Mouse (Mus musculus) CH12.LX (cell line): Measurements from ENCODE around the gene Agpat3. TPM values are rescaled to one million over a fixed set of nuclear protein-coding genes. Genes with fewer than 3 reads are reported as not detected.

Experiments used
- DNase-seq: peaks from one replicate; pipeline ENCODE4 v3.0.0-alpha.2; 2013; ENCODE audit errors: extremely low read depth
- H3K27ac ChIP-seq: 2 replicates; pipeline ENCODE4 v1.5.1; 2012; ENCODE audit warnings: low read depth, mild to moderate bottlenecking, control low read depth, moderate library complexity; ENCODE audit not compliant: insufficient read depth
- H3K27me3 ChIP-seq: replicated peaks from 2 replicates; pipeline ENCODE3; 2012; ENCODE audit warnings: inconsistent platforms
- H3K36me3 ChIP-seq, 2 experiments: replicated peaks in 1 of 2; 2 replicates each; pipeline versions ENCODE3 to v1.6.1; 2012; ENCODE audit warnings: inconsistent platforms in 1 of 2, low read length in 1 of 2, mild to moderate bottlenecking in 1 of 2, mixed read lengths in 1 of 2, moderate library complexity in 1 of 2; ENCODE audit not compliant: control insufficient read depth in 1 of 2, insufficient read depth in 1 of 2
- H3K4me1 ChIP-seq, 2 experiments: 2 replicates each; pipeline ENCODE4 v1.6.1; 2012; ENCODE audit warnings: inconsistent platforms in 1 of 2, moderate library complexity in 1 of 2; ENCODE audit not compliant: insufficient read depth in 2 of 2, control insufficient read depth in 1 of 2
- H3K4me2 ChIP-seq: 2 replicates; pipeline ENCODE4 v1.6.1; 2012; ENCODE audit warnings: low read depth, mild to moderate bottlenecking, control low read depth; ENCODE audit not compliant: poor library complexity, insufficient read depth, severe bottlenecking
- H3K4me3 ChIP-seq, 3 experiments: fragments of 150-350 bp in 1 of 3; sonication (generic) in 1 of 3; replicated peaks in 1 of 3; 2 replicates each; pipeline versions ENCODE3 to v1.5.1; 2011 to 2012; ENCODE audit warnings: low read depth in 2 of 3, low read length in 2 of 3, mild to moderate bottlenecking in 2 of 3, moderate library complexity in 2 of 3, control low read depth in 1 of 3, improper control_type of control experiment in 1 of 3, inconsistent platforms in 1 of 3, mixed read lengths in 1 of 3; ENCODE audit not compliant: poor library complexity in 1 of 3
- H3K79me2 ChIP-seq: replicated peaks from 2 replicates; pipeline ENCODE4 v1.6.1; 2012; ENCODE audit warnings: mild to moderate bottlenecking, moderate library complexity; ENCODE audit not compliant: control insufficient read depth, poor library complexity, insufficient read depth, severe bottlenecking; ENCODE audit errors: extremely low read depth
- H3K9ac ChIP-seq: 2 replicates; pipeline ENCODE4 v1.6.1; 2012; ENCODE audit warnings: low read depth, mild to moderate bottlenecking, control low read depth, moderate library complexity; ENCODE audit not compliant: insufficient read depth
- H3K9me3 ChIP-seq: replicated peaks from 2 replicates; pipeline ENCODE3; 2012; ENCODE audit warnings: low read length, inconsistent platforms, mixed read lengths
- BHLHE40 ChIP-seq: IDR thresholded peaks from 2 replicates; pipeline ENCODE4 v1.6.1; 2011; ENCODE audit warnings: mild to moderate bottlenecking, low read depth, low read length, improper control_type of control experiment
- CHD2 ChIP-seq: IDR thresholded peaks from 2 replicates; pipeline ENCODE4 v1.6.1; 2011; ENCODE audit warnings: low read length, improper control_type of control experiment
- CTCF ChIP-seq, 2 experiments: IDR thresholded peaks in 1 of 2; conservative IDR thresholded peaks in 1 of 2; 2 replicates each; pipeline ENCODE4 v1.5.1; 2011 to 2012; ENCODE audit warnings: low read depth in 2 of 2, low read length in 2 of 2, improper control_type of control experiment in 1 of 2, inconsistent platforms in 1 of 2, mild to moderate bottlenecking in 1 of 2, moderate library complexity in 1 of 2
- ELF1 ChIP-seq: IDR thresholded peaks from 2 replicates; pipeline ENCODE4 v1.6.1; 2014; ENCODE audit warnings: low read depth, mild to moderate bottlenecking, inconsistent platforms, low read length, improper control_type of control experiment
- EP300 ChIP-seq: IDR thresholded peaks from 2 replicates; pipeline ENCODE4 v1.6.1; 2011; ENCODE audit warnings: low read length, improper control_type of control experiment
- GABPA ChIP-seq: IDR thresholded peaks from 2 replicates; pipeline ENCODE4 v1.6.1; 2012; ENCODE audit warnings: low read depth, low read length, improper control_type of control experiment, inconsistent platforms; ENCODE audit not compliant: insufficient replicate concordance
- JUN ChIP-seq: IDR thresholded peaks from 2 replicates; pipeline ENCODE4 v1.6.1; 2011; ENCODE audit warnings: low read depth, mild to moderate bottlenecking, low read length, improper control_type of control experiment, moderate library complexity; ENCODE audit not compliant: insufficient read depth
- MAFK ChIP-seq: IDR thresholded peaks from 2 replicates; pipeline ENCODE4 v1.6.1; 2011; ENCODE audit warnings: low read length, improper control_type of control experiment; ENCODE audit not compliant: insufficient replicate concordance
- MEF2A ChIP-seq: IDR thresholded peaks from 2 replicates; pipeline ENCODE4 v1.6.1; 2014; ENCODE audit warnings: low read depth, mild to moderate bottlenecking, inconsistent platforms, low read length, improper control_type of control experiment, borderline replicate concordance
- MXI1 ChIP-seq: IDR thresholded peaks from 2 replicates; pipeline ENCODE4 v1.6.1; 2011; ENCODE audit warnings: mild to moderate bottlenecking, low read depth, low read length, improper control_type of control experiment
- POLR2AphosphoS2 ChIP-seq: IDR thresholded peaks from 2 replicates; pipeline ENCODE4 v1.6.1; 2011; ENCODE audit warnings: low read depth, low read length, improper control_type of control experiment
- RCOR1 ChIP-seq: conservative IDR thresholded peaks from 2 replicates; pipeline ENCODE4 v1.6.1; 2012; ENCODE audit warnings: low read depth, mild to moderate bottlenecking, inconsistent platforms, low read length, improper control_type of control experiment
- SIN3A ChIP-seq: IDR thresholded peaks from 2 replicates; pipeline ENCODE4 v1.6.1; 2012; ENCODE audit warnings: low read length, improper control_type of control experiment, inconsistent platforms
- SMC3 ChIP-seq: IDR thresholded peaks from 2 replicates; pipeline ENCODE4 v1.6.1; 2011; ENCODE audit warnings: low read depth, low read length, improper control_type of control experiment
- UBTF ChIP-seq: IDR thresholded peaks from 2 replicates; pipeline ENCODE4 v1.6.1; 2012; ENCODE audit warnings: low read depth, mild to moderate bottlenecking, inconsistent platforms, low read length, improper control_type of control experiment, moderate library complexity
- ZC3H11A ChIP-seq: IDR thresholded peaks from 2 replicates; pipeline ENCODE4 v1.6.1; 2012; ENCODE audit warnings: low read depth, mild to moderate bottlenecking, inconsistent platforms, low read length, improper control_type of control experiment
- dilution Hi-C: fragments of 300-500 bp; cut with MboI; formaldehyde crosslinking; loops from 2 replicates; pipeline ENCODE4 v1.14.3; 2020; ENCODE audit warnings: low sequenced_read_pairs; ENCODE audit not compliant: extremely low pct_unique_long_range_greater_than_20kb, extremely low pct_ligation_motif_present
- in situ Hi-C: fragments of 300-500 bp; cut with MboI; formaldehyde crosslinking; loops from 3 replicates; pipeline ENCODE4 v1.14.3; 2019; ENCODE audit warnings: low sequenced_read_pairs, low pct_ligation_motif_present, low pct_unique_long_range_greater_than_20kb, mixed read lengths
- polyA plus RNA-seq: library from polyadenylated mRNA; unstranded; fragments of >175 nt; gene quantifications from 2 replicates; pipeline ENCODE4 v1.2.1, GENCODE M21; 2012; ENCODE audit warnings: low read depth; ENCODE audit not compliant: insufficient read length
- total RNA-seq, 2 experiments: library from RNA; depleted of rRNA; stranded (reverse); fragments of 300-350 nt in 1 of 2; fragments of >200 nt in 1 of 2; gene quantifications; 2 replicates each; pipeline ENCODE4 v1.2.3; 2012 to 2014

Agpat3 gene
- total and polyA plus RNA-seq, 3 experiments: 36.7 to 67.2 (median 63.1) TPM

GRCm38 (mm10) chr10:78276242-78276641 is 76.0 kb downstream of the Agpat3 start:
- peaks cover 35 to 97% of the 10 kb centered on the region in 2 experiments for H3K36me3 ChIP-seq
- in situ Hi-C loops (no loop called here), dilution Hi-C loops (no loop called here)
- TF ChIP-seq EP300 (no peak), ZC3H11A (no peak), MEF2A (no peak), MXI1 (no peak)
- no peak overlapping the region for H3K9ac ChIP-seq
- peaks cover 3 to 45% of the 10 kb centered on the region in 2 experiments for H3K4me1 ChIP-seq
- H3K4me3 ChIP-seq: no peak overlapping the region
- no peak for DNase-seq
- no peaks in the 10 kb centered on the region for H3K9me3 ChIP-seq
- H3K79me2 ChIP-seq: no peaks in the 10 kb centered on the region
- H3K27ac ChIP-seq: no peak overlapping the region
- H3K27me3 ChIP-seq: no peaks in the 10 kb centered on the region
- H3K4me2 ChIP-seq: no peak overlapping the region

DNA sequence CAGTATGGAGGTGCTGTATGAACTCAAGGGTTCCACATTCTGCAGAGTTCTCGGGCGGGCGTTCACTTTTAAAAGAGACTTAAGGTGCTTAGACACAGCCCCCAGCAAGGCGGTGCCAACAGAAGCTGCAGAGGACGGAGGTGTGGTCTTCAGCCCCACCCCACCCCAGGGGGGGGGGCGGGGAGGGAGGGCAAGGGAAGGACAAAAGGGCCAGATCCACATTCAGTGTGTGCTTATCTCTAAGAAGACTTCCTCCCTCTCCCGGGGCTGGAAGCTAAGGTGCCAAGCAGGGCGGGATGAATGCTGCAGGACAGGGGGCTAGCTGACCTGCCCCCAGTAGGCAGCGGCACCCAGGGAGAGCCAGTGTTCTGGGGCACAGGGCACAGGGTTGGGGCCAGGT is 79.4 kb downstream of the Agpat3 start:
- no peaks in the 10 kb centered on the region for H3K9me3 ChIP-seq
- dilution Hi-C loops (no loop called here), in situ Hi-C loops (no loop called here)
- no peak for DNase-seq
- H3K9ac ChIP-seq: no peak overlapping the region
- peaks cover 3 to 31% of the 10 kb centered on the region in 2 experiments for H3K4me1 ChIP-seq
- peaks cover 26 to 77% of the 10 kb centered on the region in 2 experiments for H3K36me3 ChIP-seq
- H3K4me2 ChIP-seq: no peak overlapping the region
- TF ChIP-seq POLR2AphosphoS2 (no peak), UBTF (no peak), SMC3 (no peak), RCOR1 (no peak), BHLHE40 (no peak), MAFK (no peak), MXI1 (no peak), CTCF (conservative IDR thresholded peaks at IDR 0.05 in 1 of 2, IDR thresholded peaks at IDR 0.05 in 1 of 2; ENCODE audit: low read depth in 2 of 2, low read length in 2 of 2) (no peak), CHD2 (no peak), ELF1 (no peak), GABPA (no peak), JUN (no peak), SIN3A (no peak)
- no peaks in the 10 kb centered on the region for H3K27me3 ChIP-seq
- no peaks in the 10 kb centered on the region for H3K79me2 ChIP-seq
- no peak overlapping the region for H3K27ac ChIP-seq
- H3K4me3 ChIP-seq: no peak overlapping the region
